Comparison of ENCODE assay signal across 12 mouse cellular contexts in the genomic region with DNA sequence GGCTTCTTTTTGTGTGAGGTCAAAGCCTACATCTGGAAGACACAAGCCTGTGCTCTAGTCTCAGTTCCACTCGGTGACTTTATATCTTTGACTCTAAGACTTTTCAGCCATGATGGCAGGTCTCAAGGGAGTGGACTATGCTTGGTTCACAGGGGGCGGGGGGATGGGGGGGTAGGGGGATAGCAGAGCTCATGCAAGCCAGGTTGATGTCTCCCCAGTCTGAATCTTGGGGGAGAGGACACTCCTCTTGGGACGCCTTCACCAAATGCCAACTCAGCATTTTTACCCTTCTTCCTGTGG. TPM values are rescaled to one million over a fixed set of nuclear protein-coding genes. Genes with fewer than 3 reads are reported as not detected.
DNase-seq lines count a peak whose midpoint lies in the region; ATAC-seq and TF ChIP-seq lines count a peak whose summit lies in the region.
"Had no signal": no experiment of that assay in that cellular context is flagged by ENCODE, and none has a peak within 500 bp of the region (broad histone marks: within the 10 kb centered on the region; RNA-seq: fewer than 3 reads in every experiment).

No protein-coding gene starts in this region.

- intact Hi-C loops in heart, adult 2 months (cut with DNase I): loop anchor here (5.0 to 10.0 kb wide), 3 partner anchors 107 to 409 kb away; partner anchors contain the start of gene Eif2b3
- intact Hi-C loops in left cerebral cortex, adult 2 months (cut with DNase I): no loop called here

- no peaks in the 10 kb centered on the region for H3K9me3 ChIP-seq in ES-Bruce4 (replicated peaks; ENCODE audit: control insufficient read depth, insufficient read depth, low read length, poor library complexity, severe bottlenecking)
- no peaks in the 10 kb centered on the region for H3K9me3 ChIP-seq in liver, embryonic 11.5 days (ENCODE audit: control insufficient read depth, low read length)
- H3K9me3 ChIP-seq: forebrain, embryonic 13.5 days; limb, embryonic 13.5 days had no signal

- H3K4me1 ChIP-seq in heart, adult 2 months (ENCODE audit: control insufficient read depth, insufficient read depth, low read length): peaks cover 33% of the 10 kb centered on the region
- H3K4me1 ChIP-seq in ES-Bruce4 (ENCODE audit: control insufficient read depth, insufficient read depth, low read length): peaks cover 4% of the 10 kb centered on the region
- H3K4me1 ChIP-seq in liver, embryonic 11.5 days (replicated peaks; ENCODE audit: control insufficient read depth, insufficient read depth, low read length): peaks cover 35% of the 10 kb centered on the region

- TF ChIP-seq EP300 in heart, adult 2 months (IDR thresholded peaks at IDR 0.05; ENCODE audit: insufficient read depth, low read depth, low read length): no peak
- no peak for TF ChIP-seq EP300 in ES-Bruce4 (IDR thresholded peaks at IDR 0.05; ENCODE audit: insufficient read depth, low read depth, low read length)

- no peak for ATAC-seq in liver, embryonic 11.5 days (replicated peaks; ENCODE audit: low FRiP score)
- ATAC-seq: forebrain, embryonic 13.5 days had no signal

- peak overlapping the region; percentile 99 for H3K27ac ChIP-seq in heart, adult 2 months
- peak overlapping the region; percentile 98 for H3K27ac ChIP-seq in left cerebral cortex, adult 2 months
- peak overlapping the region; percentile 95 for H3K27ac ChIP-seq in ES-Bruce4 (ENCODE audit: insufficient read depth, low read length)
- H3K27ac ChIP-seq in liver, embryonic 11.5 days (ENCODE audit: low read depth, low read length): no peak overlapping the region; the same call in 1 of the 2 replicates
- H3K27ac ChIP-seq: forebrain, embryonic 13.5 days had no signal

- no peaks in the 10 kb centered on the region for H3K27me3 ChIP-seq in heart, adult 2 months (ENCODE audit: control insufficient read depth, insufficient read depth, low read length)
- no peaks in the 10 kb centered on the region for H3K27me3 ChIP-seq in ES-Bruce4 (ENCODE audit: control insufficient read depth, insufficient read depth, low read length, poor library complexity, severe bottlenecking)
- no peaks in the 10 kb centered on the region for H3K27me3 ChIP-seq in liver, embryonic 11.5 days (replicated peaks; ENCODE audit: control insufficient read depth, insufficient read depth, low read length)
- H3K27me3 ChIP-seq: forebrain, embryonic 13.5 days; limb, embryonic 13.5 days had no signal

- no peaks in the 10 kb centered on the region for H3K36me3 ChIP-seq in heart, adult 2 months (ENCODE audit: control insufficient read depth, insufficient read depth, low read length)
- H3K36me3 ChIP-seq in ES-Bruce4 (ENCODE audit: control insufficient read depth, insufficient read depth, low read length, poor library complexity, severe bottlenecking): no peaks in the 10 kb centered on the region; the same call in 1 of the 2 replicates
- H3K36me3 ChIP-seq in liver, embryonic 11.5 days (ENCODE audit: control insufficient read depth, insufficient read depth, low read length): 0 out of 2 replicates have a peak, but pooled peaks cover 2% of the 10 kb centered on the region

- no peak for DNase-seq in heart, adult 2 months
- no peak for DNase-seq in heart, adult 18-20 months
- no peak for DNase-seq in left cerebral cortex, adult 2 months (ENCODE audit: extremely low spot score in 1 of 2, low spot score in 2 of 2)
- no peak for DNase-seq in left cerebral cortex, adult 11 months (ENCODE audit: low spot score)
- no peak for DNase-seq in liver, embryonic 11.5 days (ENCODE audit: low spot score)
- no peak for DNase-seq in frontal cortex, postnatal 10 days (ENCODE audit: low spot score in 2 of 2)
- no peak for DNase-seq in frontal cortex, adult 2 months (ENCODE audit: extremely low spot score in 1 of 2, low spot score in 1 of 2)
- DNase-seq: retina, postnatal 1 day had no signal

- no peak overlapping the region for H3K9ac ChIP-seq in heart, adult 2 months (ENCODE audit: low read depth, low read length)
- peak overlapping the region; percentile 93 for H3K9ac ChIP-seq in ES-Bruce4 (ENCODE audit: low read depth, poor library complexity, severe bottlenecking)
- peak overlapping the region; percentile 50 for H3K9ac ChIP-seq in liver, embryonic 11.5 days (ENCODE audit: low read depth, low read length)

- no peak overlapping the region for H3K4me3 ChIP-seq in heart, adult 2 months
- no peak overlapping the region for H3K4me3 ChIP-seq in left cerebral cortex, adult 2 months
- peak overlapping the region; percentile 81 for H3K4me3 ChIP-seq in ES-Bruce4 (ENCODE audit: low read depth, low read length)
- H3K4me3 ChIP-seq in liver, embryonic 11.5 days (ENCODE audit: low read depth, low read length): no peak overlapping the region
- H3K4me3 ChIP-seq: forebrain, embryonic 13.5 days; limb, embryonic 13.5 days had no signal

- TF ChIP-seq POLR2A in heart, adult 2 months (IDR thresholded peaks at IDR 0.05; ENCODE audit: insufficient read depth, low read depth, low read length): no peak
- TF ChIP-seq POLR2A in ES-Bruce4 (IDR thresholded peaks at IDR 0.05; ENCODE audit: insufficient read depth, low read length): no peak

- TF ChIP-seq CTCF in heart, adult 2 months (IDR thresholded peaks at IDR 0.05): no peak
- no peak for TF ChIP-seq CTCF in left cerebral cortex, adult 2 months (IDR thresholded peaks at IDR 0.05)
- no peak for TF ChIP-seq CTCF in ES-Bruce4 (IDR thresholded peaks at IDR 0.05; ENCODE audit: low read depth, low read length)

- 62% methylated on average over 3 of the region's 3 CpGs for WGBS in heart, adult 2 months
- 65% methylated on average over 3 of the region's 3 CpGs for WGBS in liver, embryonic 11.5 days

- no peaks in the 10 kb centered on the region for H3K79me2 ChIP-seq in heart, adult 2 months (replicated peaks; ENCODE audit: control insufficient read depth, insufficient read depth, low read length)

- peak overlapping the region; percentile 38; the same call in 1 of the 2 replicates for H3K4me2 ChIP-seq in liver, embryonic 11.5 days
- H3K4me2 ChIP-seq: forebrain, embryonic 13.5 days had no signal

RNA-seq across cellular contexts. Expression of gene Btbd19, which starts 1.4 kb away (rescaled TPM):
- 1 to 10 TPM; 2.9 to 3.2 TPM for total RNA-seq in heart, adult 2 months (2021)
- 6.6 and 12.2 TPM in 2 replicates for polyA plus RNA-seq in heart, adult 2 months (2012; rRNA removed)
- 1 to 10 TPM; 3.4 to 3.5 TPM for total RNA-seq in heart, adult 18-20 months (2021)
- 10 to 100 TPM; 11.5 to 13.2 TPM for total RNA-seq in left cerebral cortex, adult 2 months (2021)
- 60.9 and 65.8 TPM in 2 replicates for polyA plus RNA-seq in ES-Bruce4 (2011; ENCODE audit: insufficient read depth, insufficient read length, low read depth, missing spikeins)
- 8.3 and 8.5 TPM in 2 replicates for polyA plus RNA-seq in liver, embryonic 11.5 days (2014; fragmentation: Nextera tagmentation; extraction: Ambion mirVana)
- 21.9 and 25.6 TPM in 2 replicates for polyA plus RNA-seq in frontal cortex, adult 2 months (2012; rRNA removed)

RNA-seq across cellular contexts. Expression of gene Tctex1d4, which starts 2.4 kb away (rescaled TPM):
- total RNA-seq in heart, adult 2 months (2021): not detected
- polyA plus RNA-seq in heart, adult 2 months (2012; rRNA removed): 0.29 and 4.2 TPM in 2 replicates
- under 1 TPM in 1 of 2 experiments, not detected in 1; 0.64 TPM for total RNA-seq in heart, adult 18-20 months (2021)
- not detected for total RNA-seq in left cerebral cortex, adult 2 months (2021)
- not detected in 2 replicates for polyA plus RNA-seq in ES-Bruce4 (2011; ENCODE audit: insufficient read depth, insufficient read length, low read depth, missing spikeins)
- polyA plus RNA-seq in liver, embryonic 11.5 days (2014; fragmentation: Nextera tagmentation; extraction: Ambion mirVana): not detected in 2 replicates
- polyA plus RNA-seq in frontal cortex, adult 2 months (2012; rRNA removed): 0.15 and 0.32 TPM in 2 replicates
- total RNA-seq: common myeloid progenitor, adult 5-6 weeks had no signal
- polyA plus RNA-seq: forebrain, embryonic 13.5 days; limb, embryonic 13.5 days had no signal

RNA-seq across cellular contexts. Expression of gene Plk3, which starts 9.6 kb away (rescaled TPM):
- total RNA-seq in heart, adult 2 months (2021): 1 to 10 TPM; 1.4 to 1.9 TPM
- polyA plus RNA-seq in heart, adult 2 months (2012; rRNA removed): 4.5 and 4.7 TPM in 2 replicates
- total RNA-seq in heart, adult 18-20 months (2021): 1 to 10 TPM; 1.4 TPM
- total RNA-seq in left cerebral cortex, adult 2 months (2021): 10 to 100 TPM; 13.7 to 19.6 TPM
- 12.1 and 12.5 TPM in 2 replicates for polyA plus RNA-seq in ES-Bruce4 (2011; ENCODE audit: insufficient read depth, insufficient read length, low read depth, missing spikeins)
- polyA plus RNA-seq in liver, embryonic 11.5 days (2014; fragmentation: Nextera tagmentation; extraction: Ambion mirVana): 2.4 and 2.5 TPM in 2 replicates
- 11.2 and 15.6 TPM in 2 replicates for polyA plus RNA-seq in frontal cortex, adult 2 months (2012; rRNA removed)

RNA-seq across cellular contexts. Expression of gene Ptch2, which starts 28.3 kb away (rescaled TPM):
- under 1 TPM; 0.70 to 0.86 TPM for total RNA-seq in heart, adult 2 months (2021)
- polyA plus RNA-seq in heart, adult 2 months (2012; rRNA removed): 2.4 and 3.2 TPM in 2 replicates
- total RNA-seq in heart, adult 18-20 months (2021): under 1 TPM; 0.39 to 0.40 TPM
- 1 to 10 TPM; 1.7 to 3.5 TPM for total RNA-seq in left cerebral cortex, adult 2 months (2021)
- polyA plus RNA-seq in ES-Bruce4 (2011; ENCODE audit: insufficient read depth, insufficient read length, low read depth, missing spikeins): 4.5 and 5.7 TPM in 2 replicates
- 1.4 and 1.8 TPM in 2 replicates for polyA plus RNA-seq in liver, embryonic 11.5 days (2014; fragmentation: Nextera tagmentation; extraction: Ambion mirVana)
- polyA plus RNA-seq in frontal cortex, adult 2 months (2012; rRNA removed): 2.7 and 2.9 TPM in 2 replicates
- total RNA-seq: common myeloid progenitor, adult 5-6 weeks had no signal

RNA-seq across cellular contexts. Expression of gene Rps8, which starts 31.9 kb away (rescaled TPM):
- total RNA-seq in heart, adult 2 months (2021): 100 to 1,000 TPM; 553 to 608 TPM
- 315 and 381 TPM in 2 replicates for polyA plus RNA-seq in heart, adult 2 months (2012; rRNA removed)
- total RNA-seq in heart, adult 18-20 months (2021): 100 to 1,000 TPM; 587 to 633 TPM
- 100 to 1,000 TPM; 512 to 526 TPM for total RNA-seq in left cerebral cortex, adult 2 months (2021)
- polyA plus RNA-seq in ES-Bruce4 (2011; ENCODE audit: insufficient read depth, insufficient read length, low read depth, missing spikeins): 2,253 and 2,515 TPM in 2 replicates
- 1,349 and 1,481 TPM in 2 replicates for polyA plus RNA-seq in liver, embryonic 11.5 days (2014; fragmentation: Nextera tagmentation; extraction: Ambion mirVana)
- 496 and 568 TPM in 2 replicates for polyA plus RNA-seq in frontal cortex, adult 2 months (2012; rRNA removed)
